Mouse (Mus musculus) heart, embryonic 14.5 days (tissue): Measurements from ENCODE around the gene Rdh13. TPM values are rescaled to one million over a fixed set of nuclear protein-coding genes. Genes with fewer than 3 reads are reported as not detected.
"Not testable (repeated sequence)": the region's sequence is repeated elsewhere in the genome, so short reads cannot be mapped to it uniquely, and the experiment has no call there.

Source experiments
- ATAC-seq: fragments of 200-750 bp; cut with Nextera tagmentation; 2 replicates; pipeline ENCODE4 v1.8.0; 2017; ENCODE audit warnings: low read depth, moderate TSS enrichment; ENCODE audit not compliant: insufficient number of reproducible peaks, insufficient read depth, low FRiP score
- H3K27ac ChIP-seq, 2 experiments: fragments of 200-500 bp in 1 of 2; fragments of 300-500 bp in 1 of 2; sonication (generic) in 1 of 2; replicated peaks in 1 of 2; 2 replicates each; pipeline ENCODE4 v1.5.1; 2012 to 2014; ENCODE audit warnings: low read depth in 2 of 2, low read length in 2 of 2, control low read depth in 1 of 2, mild to moderate bottlenecking in 1 of 2, mixed read lengths in 1 of 2; ENCODE audit not compliant: control insufficient read depth in 1 of 2, insufficient read depth in 1 of 2
- H3K27me3 ChIP-seq: fragments of 300-500 bp; sonication (generic); 2 replicates; pipeline ENCODE4 v1.6.1; 2014; ENCODE audit warnings: mild to moderate bottlenecking, low read length, control low read depth; ENCODE audit not compliant: control insufficient read depth, insufficient read depth
- H3K36me3 ChIP-seq: fragments of 300-500 bp; sonication (generic); 2 replicates; pipeline ENCODE4 v1.6.1; 2014; ENCODE audit warnings: mild to moderate bottlenecking, control low read depth, low read length, mixed read lengths; ENCODE audit not compliant: control insufficient read depth, insufficient read depth
- H3K4me1 ChIP-seq, 2 experiments: fragments of 200-500 bp in 1 of 2; fragments of 300-500 bp in 1 of 2; sonication (generic) in 1 of 2; 2 replicates each; pipeline ENCODE4 v1.6.1; 2012 to 2014; ENCODE audit warnings: low read length in 2 of 2, control low read depth in 1 of 2, mixed read lengths in 1 of 2; ENCODE audit not compliant: control insufficient read depth in 2 of 2, insufficient read depth in 2 of 2
- H3K4me2 ChIP-seq: fragments of 300-500 bp; sonication (generic); 2 replicates; pipeline ENCODE4 v1.6.1; 2014; ENCODE audit warnings: mild to moderate bottlenecking, low read length
- H3K4me3 ChIP-seq, 2 experiments: fragments of 200-500 bp in 1 of 2; fragments of 300-500 bp in 1 of 2; sonication (generic) in 1 of 2; 2 replicates each; pipeline ENCODE4 v1.5.1; 2012 to 2014; ENCODE audit warnings: low read length in 2 of 2, mild to moderate bottlenecking in 2 of 2, control low read depth in 1 of 2, low read depth in 1 of 2, moderate library complexity in 1 of 2; ENCODE audit not compliant: control insufficient read depth in 1 of 2, insufficient read depth in 1 of 2
- H3K9ac ChIP-seq: fragments of 300-500 bp; sonication (generic); 2 replicates; pipeline ENCODE4 v1.6.1; 2014; ENCODE audit warnings: mild to moderate bottlenecking, low read length
- H3K9me3 ChIP-seq: fragments of 300-500 bp; sonication (generic); 2 replicates; pipeline ENCODE4 v1.6.1; 2016; ENCODE audit warnings: low read length, control low read depth; ENCODE audit not compliant: control insufficient read depth
- WGBS: fragments of 180-500 bp; shearing (Covaris S2); extraction: QIAGEN DNeasy Blood & Tissue Kit; methylation state at CpG from one replicate; pipeline ENCODE4 v1.1.7; 2014; 5-methylcytosine and 5-hydroxymethylcytosine counted together
- polyA plus RNA-seq: library from polyadenylated mRNA; unstranded; fragments of >200 nt; fragmentation: Nextera tagmentation; extraction: Ambion mirVana; gene quantifications from 2 replicates; pipeline ENCODE4 v1.2.1, GENCODE M21; 2014

The Rdh13 gene
- polyA plus RNA-seq, 1 experiment from 2014 or later = 29.5 TPM

DNA sequence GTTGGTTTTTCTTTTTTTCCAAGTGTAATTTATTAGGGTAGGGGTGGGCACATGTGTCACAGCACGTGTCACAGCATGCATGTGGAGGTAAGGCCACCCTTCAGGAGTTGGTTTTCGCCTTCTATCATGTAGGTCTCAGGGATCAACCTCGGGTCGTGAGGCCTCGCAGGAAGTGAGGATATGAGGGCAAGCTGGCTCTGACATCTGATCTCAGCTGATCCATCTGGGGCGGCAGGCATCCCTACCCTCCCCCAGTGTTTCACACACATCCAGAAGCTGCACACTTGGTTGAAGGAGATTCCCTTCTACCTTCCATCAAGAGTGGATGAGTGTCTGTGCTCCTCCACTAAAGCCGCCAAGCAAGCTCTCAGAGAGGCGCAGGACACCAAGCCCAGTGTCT is 13.4 kb downstream of the Rdh13 start:
- Histone ChIP-seq H3K4me2 (no peak overlapping the region), H3K4me3 (no peak overlapping the region), H3K9ac (no peak overlapping the region), H3K27ac (no peak overlapping the region), H3K4me1 (no peaks in the 10 kb centered on the region), H3K36me3 (peaks cover 97% of the 10 kb centered on the region), H3K9me3 (no peaks in the 10 kb centered on the region), H3K27me3 (no peaks in the 10 kb centered on the region)
- no peak for ATAC-seq
- 94% methylated on average over 8 of the region's 8 CpGs for WGBS

DNA sequence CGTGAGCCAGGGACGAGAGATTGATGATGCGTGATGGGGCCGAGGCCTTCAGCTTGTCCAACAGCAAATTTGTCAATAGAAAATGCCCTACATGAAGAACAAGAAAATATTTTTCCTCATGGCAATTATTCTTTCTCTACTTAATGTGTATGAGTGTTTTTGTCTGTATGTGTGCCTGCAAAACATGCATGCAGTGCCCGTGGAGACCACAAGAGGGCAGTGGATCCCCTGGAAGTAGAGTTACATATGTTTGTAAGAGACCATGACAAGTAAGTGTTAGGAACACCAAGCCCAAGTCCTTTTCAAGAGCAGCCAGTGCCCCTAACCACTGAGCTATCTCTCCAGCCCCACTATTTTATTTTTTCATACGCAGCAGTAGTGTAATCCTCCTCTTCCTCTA is 13.9 kb downstream of the Rdh13 start:
- Histone ChIP-seq H3K4me2 (no peak overlapping the region), H3K27me3 (no peaks in the 10 kb centered on the region), H3K4me3 (no peak overlapping the region), H3K4me1 (no peaks in the 10 kb centered on the region), H3K27ac (no peak overlapping the region), H3K9ac (no peak overlapping the region), H3K9me3 (no peaks in the 10 kb centered on the region), H3K36me3 (peaks cover 97% of the 10 kb centered on the region)
- ATAC-seq = no peak
- WGBS = 80% methylated on average over 6 of the region's 6 CpGs

DNA sequence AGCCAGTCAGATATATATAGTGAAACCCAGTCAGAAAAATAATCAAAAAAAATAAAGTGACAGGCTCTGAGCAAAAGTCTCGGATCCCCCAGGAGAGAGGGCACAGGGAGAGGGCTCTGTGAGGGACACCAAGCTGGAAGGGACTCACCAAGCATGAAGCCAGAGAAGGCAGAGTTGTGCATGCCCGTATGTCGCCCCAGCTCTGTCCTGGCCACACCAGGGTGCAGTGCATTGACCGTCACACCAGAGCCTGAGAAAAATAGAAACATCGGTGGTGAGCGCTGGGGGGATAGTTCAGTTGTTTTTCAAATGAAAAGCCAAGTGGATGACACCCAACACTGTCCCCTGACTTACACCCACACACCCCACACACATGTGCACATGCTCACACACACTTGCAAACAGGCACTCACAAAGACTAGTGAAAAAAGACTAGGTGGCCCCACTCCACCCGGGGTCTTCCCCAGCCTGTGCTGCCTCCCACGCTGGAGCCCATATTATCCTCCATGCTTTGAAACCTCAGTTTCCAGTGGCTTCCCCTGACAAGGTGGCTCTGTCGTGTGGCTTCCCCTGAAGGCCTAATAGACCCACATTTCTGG is 15.1 kb downstream of the Rdh13 start:
- H3K4me3 ChIP-seq = no peak overlapping the region
- H3K27ac ChIP-seq = no peak overlapping the region
- no peak overlapping the region for H3K4me2 ChIP-seq
- WGBS = 94% methylated on average over 9 of the region's 9 CpGs
- no peak overlapping the region for H3K9ac ChIP-seq
- H3K36me3 ChIP-seq = peaks cover 97% of the 10 kb centered on the region
- no peaks in the 10 kb centered on the region for H3K9me3 ChIP-seq
- no peaks in the 10 kb centered on the region for H3K4me1 ChIP-seq
- no peaks in the 10 kb centered on the region for H3K27me3 ChIP-seq
- ATAC-seq = no peak

DNA sequence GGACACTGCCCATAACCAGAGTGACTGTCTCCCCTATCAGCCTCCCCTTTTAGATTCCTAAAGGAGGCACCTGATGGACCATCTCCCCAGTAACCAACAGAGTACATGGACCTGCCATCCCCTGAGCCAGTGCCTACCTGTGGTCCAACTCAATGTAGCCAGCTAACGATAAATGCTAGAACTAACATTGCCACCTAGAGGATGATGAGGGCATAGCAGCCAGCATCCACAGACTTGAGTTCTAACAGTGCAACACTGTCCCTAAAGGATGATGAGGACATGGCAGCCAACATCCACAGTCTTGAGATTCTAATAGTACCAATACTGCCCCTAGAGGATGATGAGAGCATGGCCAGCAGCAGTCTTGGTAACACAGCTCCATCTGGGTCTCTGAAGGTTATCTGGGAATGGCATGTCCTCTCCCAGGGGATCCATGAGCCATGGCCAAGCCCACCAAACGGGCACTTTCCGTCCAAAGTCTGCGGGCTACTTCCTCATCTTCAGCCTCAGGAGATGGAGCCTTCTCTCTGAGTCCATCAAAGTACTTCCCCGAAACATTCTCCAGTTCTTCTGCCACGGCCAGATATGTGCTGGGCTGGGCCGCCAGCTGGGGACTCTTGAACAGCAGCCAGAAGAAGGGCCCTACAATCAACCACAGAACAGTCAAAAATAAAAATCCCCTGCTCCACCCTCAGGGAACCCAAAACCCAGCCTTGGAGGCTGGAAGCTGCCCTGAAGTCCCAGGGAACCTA is 18.1 kb downstream of the Rdh13 start:
- Histone ChIP-seq H3K4me1 (no peaks in the 10 kb centered on the region), H3K9ac (no peak overlapping the region), H3K9me3 (no peaks in the 10 kb centered on the region), H3K4me3 (no peak overlapping the region), H3K27me3 (no peaks in the 10 kb centered on the region), H3K4me2 (no peak overlapping the region), H3K36me3 (peaks cover 87% of the 10 kb centered on the region), H3K27ac (no peak overlapping the region)
- 50% methylated on average over 7 of the region's 7 CpGs for WGBS
- ATAC-seq = peak; percentile 75

DNA sequence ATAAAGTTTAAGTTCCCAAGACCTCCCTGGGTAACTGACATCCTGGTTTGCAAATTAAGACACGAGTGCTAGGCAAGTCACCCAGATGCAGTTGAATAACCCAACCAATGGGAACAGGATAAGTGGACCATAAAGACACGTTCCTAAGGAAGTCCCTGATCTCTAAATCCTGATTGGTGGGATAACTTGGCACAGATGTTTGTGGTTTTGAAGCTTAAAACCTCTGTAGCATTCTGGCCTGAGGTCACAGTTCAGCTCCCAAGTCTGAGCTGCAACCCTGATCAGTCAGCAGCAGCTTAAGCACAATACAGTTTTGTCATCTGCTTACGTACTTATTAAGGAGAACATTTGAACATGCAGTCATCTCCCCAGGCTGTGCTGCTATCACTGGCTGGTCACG is 25.2 kb downstream of the Rdh13 start:
- no peak overlapping the region for H3K4me3 ChIP-seq
- H3K4me1 ChIP-seq = no peaks in the 10 kb centered on the region
- no peak overlapping the region for H3K9ac ChIP-seq
- ATAC-seq = no peak
- WGBS = 48% methylated on average over 4 of the region's 4 CpGs
- peaks cover 18% of the 10 kb centered on the region for H3K36me3 ChIP-seq
- H3K4me2 ChIP-seq = no peak overlapping the region
- no peaks in the 10 kb centered on the region for H3K9me3 ChIP-seq
- H3K27ac ChIP-seq = no peak overlapping the region
- H3K27me3 ChIP-seq = no peaks in the 10 kb centered on the region

DNA sequence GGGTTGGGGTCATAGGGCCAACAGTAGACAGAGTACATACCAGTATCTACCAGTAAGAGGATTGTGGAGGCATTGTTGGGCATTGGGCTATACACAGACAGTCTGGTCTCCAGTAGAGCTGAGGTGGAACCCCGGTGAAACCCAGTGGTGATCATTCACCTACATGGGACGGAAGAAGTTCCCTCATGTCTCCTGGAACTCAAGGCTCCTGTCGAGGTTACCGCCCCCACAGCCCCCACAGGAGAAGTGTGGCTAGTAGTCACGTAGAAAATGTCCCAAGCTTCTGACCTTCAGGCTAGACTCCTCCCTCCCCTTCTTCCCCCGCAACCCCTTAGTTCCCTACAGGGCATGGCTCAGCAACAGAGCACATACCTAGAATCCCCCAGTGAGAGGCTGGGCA is 25.8 kb downstream of the Rdh13 start:
- WGBS = 78% methylated on average over 6 of the region's 6 CpGs
- ATAC-seq = no peak

DNA sequence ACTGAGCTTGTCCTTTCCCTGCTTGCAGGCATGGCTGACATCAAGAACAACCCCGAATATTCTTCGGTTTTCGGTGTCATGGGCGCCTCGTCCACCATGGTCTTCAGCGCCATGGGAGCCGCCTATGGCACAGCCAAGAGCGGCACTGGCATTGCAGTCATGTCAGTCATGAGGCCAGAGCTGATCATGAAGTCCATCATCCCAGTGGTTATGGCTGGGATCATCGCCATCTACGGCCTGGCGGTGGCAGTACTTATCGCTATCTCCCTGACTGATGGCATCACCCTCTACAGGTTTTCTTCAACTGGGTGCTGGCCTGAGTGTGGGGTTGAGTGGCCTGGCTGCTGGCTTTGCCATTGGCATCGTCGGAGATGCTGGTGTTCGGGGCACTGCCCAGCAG is 33.0 kb downstream of the Rdh13 start:
- not testable (repeated sequence) for H3K27me3 ChIP-seq, H3K36me3 ChIP-seq, ATAC-seq, H3K9me3 ChIP-seq, H3K4me1 ChIP-seq, H3K9ac ChIP-seq, H3K27ac ChIP-seq, H3K4me2 ChIP-seq, H3K4me3 ChIP-seq
- 88% methylated on average over 15 of the region's 15 CpGs for WGBS

More for the DNA sequence above, 25.8 kb downstream of the Rdh13 start:
- Histone ChIP-seq H3K9me3 (no peaks in the 10 kb centered on the region), H3K9ac (no peak overlapping the region), H3K4me3 (no peak overlapping the region), H3K36me3 (peaks cover 13% of the 10 kb centered on the region), H3K27me3 (no peaks in the 10 kb centered on the region), H3K4me1 (no peaks in the 10 kb centered on the region), H3K4me2 (no peak overlapping the region), H3K27ac (no peak overlapping the region)

DNA sequence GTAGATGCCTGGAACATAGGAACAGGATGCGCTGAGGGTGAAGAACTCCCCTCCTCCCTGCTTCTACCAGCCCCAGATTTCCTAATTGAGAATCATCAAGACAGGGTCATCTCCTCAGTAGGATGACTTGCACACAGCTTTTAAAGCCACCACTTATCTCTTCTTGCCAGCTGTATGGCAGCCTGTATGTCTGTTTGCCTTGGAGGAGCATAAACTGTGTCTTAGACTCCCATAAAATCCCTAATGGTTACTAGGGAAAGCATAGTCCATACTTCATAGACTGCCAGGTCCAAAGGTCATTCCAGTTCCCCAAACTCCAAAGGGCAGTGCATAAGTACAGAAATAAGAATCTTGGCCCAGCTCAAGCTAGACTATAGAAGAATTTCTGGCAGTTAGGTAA is 47.7 kb downstream of the Rdh13 start, which contains the start of gene Gp6:
TSS of gene Gp6 (minus strand) at position 15 of the 400 bp plus-strand sequence.
- Histone ChIP-seq H3K36me3 (no peaks in the 10 kb centered on the region), H3K4me2 (no peak within 1 kb of the TSS), H3K4me1 (no peaks in the 10 kb centered on the region), H3K9ac (no peak within 1 kb of the TSS), H3K4me3 (no peak within 1 kb of the TSS), H3K27ac (no peak within 1 kb of the TSS), H3K9me3 (no peaks in the 10 kb centered on the region), H3K27me3 (no peaks in the 10 kb centered on the region)
- ATAC-seq = no peak
- WGBS = 83% methylated on average over 1 of the region's 1 CpGs
